Mouse (Mus musculus) gastrocnemius, adult 18-20 months (tissue): ENCODE data around the gene Hoxd1. TPM values are rescaled to one million over a fixed set of nuclear protein-coding genes. Genes with fewer than 3 reads are reported as not detected.

Source experiments
- DNase-seq: peaks from one replicate; pipeline ENCODE4 v3.0.0; 2021; ENCODE audit warnings: low spot score
- total RNA-seq, 2 experiments: library from RNA; stranded (reverse); gene quantifications; 2 replicates each; pipeline ENCODE4 v1.2.3; 2021

The Hoxd1 gene
- total RNA-seq, 2 experiments from 2014 or later = not detected

DNA sequence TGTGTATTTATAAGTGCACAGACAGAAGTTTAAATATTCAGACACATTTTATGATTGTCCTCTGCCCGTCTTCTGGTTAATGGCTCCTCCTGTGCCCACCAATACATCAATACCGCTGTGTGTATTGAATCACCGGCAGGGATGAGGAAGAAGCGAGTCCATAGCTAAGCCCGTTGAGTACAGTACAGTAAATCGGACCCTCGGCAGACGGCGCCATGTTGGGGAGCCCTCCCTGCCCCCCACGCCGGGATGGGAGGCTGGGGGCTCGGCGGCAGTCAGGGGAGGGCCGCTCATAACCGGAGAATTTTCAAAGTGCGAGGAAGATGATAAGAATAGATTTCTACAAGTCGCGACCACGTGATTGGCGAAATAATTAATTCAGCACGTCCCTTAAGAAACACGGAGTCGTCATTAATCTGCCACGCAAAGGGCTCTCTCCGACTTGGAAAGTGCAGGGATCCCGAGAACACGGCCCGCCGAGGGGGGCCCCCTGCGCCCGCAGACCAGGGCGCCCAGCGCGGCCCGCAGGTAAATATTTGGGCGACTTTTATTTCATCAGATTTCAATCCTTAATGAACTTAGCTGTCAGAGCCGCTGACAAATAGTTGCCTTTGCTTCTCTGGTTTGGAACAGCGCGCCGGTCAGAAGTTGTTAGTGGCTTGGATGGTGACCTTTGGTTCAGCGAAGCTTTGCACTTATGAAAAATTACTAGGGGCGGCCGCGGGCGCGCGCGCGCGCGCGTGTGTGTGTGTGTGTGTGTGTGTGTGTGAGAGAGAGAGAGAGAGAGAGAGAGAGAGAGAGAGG lies 30.1 kb upstream of the Hoxd1 start:
- DNase-seq = no peak

DNA sequence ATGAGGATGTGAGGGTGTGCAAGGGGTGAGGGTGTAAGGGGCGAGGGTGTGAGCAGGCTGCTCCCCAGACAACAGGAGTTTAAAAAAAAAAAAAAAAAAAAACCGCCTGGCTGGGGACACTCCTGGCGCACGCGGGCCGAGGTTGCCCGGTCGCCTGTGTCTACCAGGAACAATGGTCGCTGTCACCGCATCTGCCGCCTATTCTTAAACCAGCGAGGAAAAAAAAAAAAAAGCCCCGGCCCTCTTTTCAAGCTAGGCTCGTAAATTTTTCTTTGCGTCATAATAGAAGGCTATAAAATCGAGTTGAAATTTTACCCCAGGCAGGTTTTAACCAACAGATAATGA lies 29.5 kb upstream of the Hoxd1 start:
- no peak for DNase-seq

DNA sequence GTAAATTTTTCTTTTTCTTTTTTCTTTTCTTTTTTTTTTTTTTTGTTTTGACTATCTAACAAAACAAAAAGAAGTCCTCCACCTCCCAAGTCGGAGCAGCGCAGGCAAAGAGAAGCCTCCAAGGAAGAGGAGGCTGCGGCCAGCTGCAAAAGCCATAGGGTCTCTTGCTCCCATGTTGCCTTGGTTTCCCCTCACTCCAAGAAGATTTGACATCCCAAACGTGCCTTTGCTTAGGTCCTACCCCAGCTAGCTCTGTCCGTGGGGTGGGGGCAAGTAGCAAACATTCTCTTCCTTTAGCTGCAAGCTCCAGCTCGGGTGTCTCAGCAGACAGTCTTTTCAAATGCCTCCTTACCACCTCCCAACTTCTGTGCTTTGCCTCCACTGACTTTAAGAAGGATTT lies 29.0 kb upstream of the Hoxd1 start:
- DNase-seq = no peak

DNA sequence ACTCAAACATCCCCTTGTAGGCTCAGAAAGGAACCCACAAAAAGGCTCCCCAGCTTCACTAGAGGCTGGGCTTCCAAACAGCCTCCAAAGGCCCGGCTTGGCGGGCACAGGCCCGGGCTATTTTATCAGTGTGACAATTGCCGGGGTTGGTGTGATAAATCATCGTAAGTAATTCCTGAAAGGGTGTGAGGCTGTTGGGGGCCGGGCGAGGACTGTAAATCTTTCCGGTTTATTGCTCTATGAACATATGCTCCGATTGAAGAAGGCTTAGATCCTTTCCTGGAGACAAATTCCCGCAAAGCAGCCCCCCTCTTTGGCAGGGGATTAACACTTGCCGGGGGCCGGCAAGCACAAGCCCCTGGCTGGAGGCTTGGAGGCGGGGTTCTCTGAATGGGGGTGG lies 28.3 kb upstream of the Hoxd1 start:
- no peak for DNase-seq

DNA sequence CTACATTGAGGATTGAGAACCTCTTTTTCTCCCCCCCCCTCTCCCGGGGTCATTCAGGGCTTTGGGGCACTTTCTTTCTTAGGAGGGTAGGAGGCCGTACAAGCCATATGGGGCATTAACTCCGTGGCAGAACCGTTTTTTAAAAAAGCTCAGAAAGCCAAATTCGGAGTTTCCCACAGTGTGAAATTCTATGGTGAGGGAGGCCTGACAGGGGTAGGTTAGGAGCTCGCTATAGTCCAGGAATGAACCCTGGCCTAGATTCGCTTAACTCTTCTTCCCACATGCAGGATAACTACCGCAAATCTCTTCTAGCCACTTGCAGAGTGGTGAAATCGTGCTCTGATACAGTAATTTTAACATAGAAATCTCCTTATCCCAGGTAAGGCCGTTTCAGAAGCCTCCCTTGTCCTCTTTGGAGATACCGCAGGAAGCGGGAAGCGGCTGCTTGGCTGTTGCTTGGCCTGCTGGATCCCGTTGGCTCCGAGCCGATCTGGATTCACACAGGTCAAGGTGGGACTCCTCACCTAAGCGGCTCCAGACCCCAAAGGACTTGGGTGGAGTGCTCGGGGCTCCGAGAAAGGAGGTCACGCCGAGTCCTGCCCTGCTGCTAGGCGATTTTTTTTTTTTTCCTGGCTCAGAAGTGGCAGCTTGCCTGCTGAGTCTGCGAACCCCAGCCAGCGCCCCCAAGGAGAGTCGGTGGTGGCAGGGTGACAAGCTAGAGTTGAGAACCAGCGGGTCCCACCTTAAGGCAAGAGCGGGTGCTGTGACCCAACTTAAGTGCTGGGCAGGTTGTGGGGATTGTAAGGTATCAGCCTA lies 27.6 kb upstream of the Hoxd1 start:
- DNase-seq = no peak

DNA sequence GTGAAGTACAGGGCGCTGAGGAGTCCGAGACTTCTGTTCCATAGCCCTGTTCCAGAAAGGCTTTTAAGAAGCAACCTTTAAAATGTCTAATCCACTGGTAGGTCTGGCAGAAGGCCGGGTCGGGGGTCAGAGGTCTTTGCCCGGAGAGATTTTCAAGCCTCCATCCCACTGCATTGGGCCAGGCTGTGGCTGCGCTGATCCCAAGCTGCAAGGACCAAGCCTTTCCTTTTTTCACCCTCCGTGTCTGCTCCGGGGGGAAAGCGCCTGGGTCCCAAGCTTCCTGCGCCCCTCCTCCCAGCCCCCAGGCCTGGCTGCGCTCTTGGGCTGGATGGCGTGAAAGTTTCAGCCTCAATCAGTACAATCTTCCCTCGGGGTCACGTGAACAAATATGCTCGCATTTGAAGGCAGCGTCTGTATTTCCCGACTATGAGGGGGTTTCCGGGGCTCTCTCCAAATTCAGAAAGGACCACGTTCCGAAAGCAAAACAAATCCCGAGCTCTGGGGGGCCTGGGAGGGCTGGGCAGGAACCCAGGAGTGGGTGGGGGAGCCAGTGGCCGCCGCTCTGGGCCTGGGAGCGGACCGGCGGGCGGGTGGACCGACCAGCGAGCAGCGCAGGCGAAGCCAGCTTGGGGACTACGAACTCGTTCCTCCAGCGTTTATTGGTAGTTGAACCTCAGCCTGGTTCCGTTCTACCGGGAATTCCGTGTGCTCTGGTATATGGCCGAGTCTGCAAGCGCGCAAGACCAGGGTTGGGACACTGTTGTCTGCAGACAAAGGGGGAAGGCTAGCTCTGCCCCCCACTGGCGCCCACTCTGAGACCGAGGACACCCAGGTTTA lies 26.7 kb upstream of the Hoxd1 start:
- DNase-seq = no peak

DNA sequence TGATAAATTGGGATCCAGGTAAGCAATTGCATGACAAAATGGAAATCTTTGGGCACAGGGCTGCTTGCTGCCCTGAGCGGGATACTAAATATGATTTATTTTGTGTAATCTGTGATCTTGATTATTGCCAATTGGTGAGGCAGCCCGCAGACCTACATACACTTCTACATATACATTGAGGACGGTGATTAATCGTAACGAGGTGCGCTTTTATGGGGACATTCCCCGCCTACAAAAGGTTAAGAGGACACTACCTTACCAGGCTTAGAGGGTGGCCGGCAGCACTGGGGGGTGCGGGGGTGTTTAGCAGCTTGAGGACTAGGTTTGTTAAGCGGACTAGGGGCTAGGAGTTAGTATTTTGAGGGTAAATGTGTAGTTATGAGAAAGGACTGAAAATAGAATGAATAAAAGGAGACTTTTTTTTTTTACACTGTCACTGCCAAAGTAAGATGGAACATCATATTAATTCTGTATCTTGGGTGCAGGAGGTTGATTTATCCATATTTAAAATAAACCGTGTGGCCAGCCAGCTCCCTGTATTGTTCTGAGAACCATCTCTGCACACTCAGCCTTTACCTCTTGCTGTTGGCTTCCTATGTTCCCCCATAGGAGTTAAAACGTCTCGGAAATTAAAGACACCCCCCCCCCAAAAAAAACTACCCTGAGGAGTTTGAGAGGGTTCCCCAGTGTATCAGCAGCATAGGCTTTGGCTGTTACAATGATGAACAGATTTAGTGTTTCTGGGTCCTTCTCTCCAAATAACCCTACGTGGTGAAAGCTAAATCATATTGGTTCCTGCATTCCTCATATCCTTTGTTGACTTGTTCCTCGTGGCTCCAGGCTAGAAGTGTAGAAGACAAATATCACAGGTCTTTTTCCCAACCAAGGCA lies 25.8 kb upstream of the Hoxd1 start:
- no peak for DNase-seq

DNA sequence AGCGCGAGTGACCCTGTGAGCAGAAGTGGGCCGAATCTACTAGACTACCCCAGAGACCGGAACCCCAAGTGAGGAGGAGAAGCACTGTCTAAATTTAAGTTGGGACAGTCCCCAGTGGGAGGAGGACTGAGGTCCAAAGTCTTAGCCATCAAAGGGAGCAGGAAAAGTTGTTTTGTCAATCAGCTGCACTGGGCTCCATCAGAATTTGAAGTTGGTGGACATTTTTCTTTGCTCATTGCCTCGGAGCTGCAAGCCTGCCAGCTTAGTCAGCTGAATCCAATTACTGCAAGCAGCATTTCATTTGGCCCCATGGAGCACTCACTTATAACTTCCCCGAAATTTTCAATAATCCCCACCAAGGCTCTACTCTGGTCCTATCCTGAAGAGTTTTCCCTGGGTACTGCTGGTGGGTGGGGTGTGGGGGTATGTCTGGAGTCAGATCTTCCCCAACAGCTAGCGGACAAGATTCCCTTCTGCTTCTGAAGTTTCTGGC lies 25.2 kb upstream of the Hoxd1 start:
- no peak for DNase-seq

DNA sequence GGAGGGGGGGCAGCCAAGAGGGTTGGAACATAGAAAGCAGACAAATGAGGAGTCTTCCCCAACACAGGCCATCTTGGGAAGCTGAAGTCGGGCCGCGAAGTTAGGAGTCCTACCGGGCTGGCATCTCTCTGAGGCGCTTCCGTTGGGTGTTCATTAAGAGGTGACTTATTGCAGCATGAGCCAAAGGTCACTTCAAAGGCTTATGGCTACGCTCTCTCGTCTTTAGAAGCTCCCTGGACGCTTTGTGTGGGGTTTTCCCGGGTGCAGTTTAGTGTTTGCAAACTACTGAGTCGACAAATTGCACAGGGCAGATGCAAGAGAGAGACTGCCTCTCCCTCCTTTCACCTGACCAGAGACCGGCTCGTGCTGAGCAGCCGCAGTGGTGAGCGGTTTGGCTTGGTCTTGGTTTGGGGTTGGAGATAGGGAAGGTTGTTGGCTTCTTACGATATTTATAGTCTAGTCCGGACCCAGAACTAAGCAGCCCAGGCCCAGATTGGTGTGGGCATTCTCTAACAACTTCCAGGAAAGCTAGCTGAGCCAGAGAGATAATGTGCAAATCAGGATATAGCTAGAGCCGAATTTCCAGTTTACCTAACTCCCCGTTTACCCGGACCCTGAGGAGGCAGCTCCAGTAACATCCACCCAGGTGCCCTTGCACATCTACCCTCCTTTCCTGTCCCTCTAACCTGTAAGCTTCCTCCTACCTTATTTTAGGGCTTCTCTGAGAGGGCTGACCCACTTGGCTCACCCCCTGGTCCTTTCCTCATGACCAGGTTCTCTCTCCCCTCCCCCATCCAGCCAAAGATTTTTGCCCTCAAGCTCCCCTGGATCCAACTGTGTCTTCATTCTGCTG lies 23.9 kb upstream of the Hoxd1 start:
- no peak for DNase-seq

DNA sequence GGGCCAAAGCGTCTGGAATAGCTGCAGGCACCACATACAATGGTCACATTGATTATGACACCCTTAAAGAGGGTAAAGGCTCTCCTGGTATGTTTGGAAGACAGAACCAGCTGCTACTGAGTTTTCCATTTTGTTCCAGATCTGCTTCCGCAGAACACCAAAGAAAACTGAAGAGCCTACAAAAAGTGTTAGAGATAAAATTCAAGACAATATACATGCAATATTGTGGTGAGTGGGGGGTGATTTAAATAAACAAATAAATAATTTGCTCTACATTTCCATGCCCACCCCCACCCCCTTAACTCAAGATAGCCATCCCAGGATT lies 23.3 kb upstream of the Hoxd1 start:
- DNase-seq = no peak

DNA sequence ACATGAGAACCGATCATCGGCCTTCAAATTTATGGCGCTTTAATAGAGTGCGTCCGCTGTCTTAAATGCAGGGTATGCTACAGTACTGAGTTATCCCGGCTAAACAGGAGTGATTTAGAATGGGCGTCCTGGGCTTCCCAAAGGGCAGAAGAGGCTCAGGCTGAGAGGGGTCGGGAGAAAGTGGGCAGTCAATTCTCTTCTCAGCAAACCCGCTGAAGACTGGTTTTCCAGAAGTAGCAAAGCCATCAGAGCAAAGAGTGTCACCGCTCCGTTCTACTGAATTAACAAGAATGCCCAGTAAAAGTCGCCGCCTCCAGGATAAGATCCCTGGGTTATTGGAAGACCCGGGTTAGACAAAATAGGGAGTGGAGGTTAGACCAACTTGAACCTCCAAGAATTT lies 22.9 kb upstream of the Hoxd1 start:
- DNase-seq = no peak

DNA sequence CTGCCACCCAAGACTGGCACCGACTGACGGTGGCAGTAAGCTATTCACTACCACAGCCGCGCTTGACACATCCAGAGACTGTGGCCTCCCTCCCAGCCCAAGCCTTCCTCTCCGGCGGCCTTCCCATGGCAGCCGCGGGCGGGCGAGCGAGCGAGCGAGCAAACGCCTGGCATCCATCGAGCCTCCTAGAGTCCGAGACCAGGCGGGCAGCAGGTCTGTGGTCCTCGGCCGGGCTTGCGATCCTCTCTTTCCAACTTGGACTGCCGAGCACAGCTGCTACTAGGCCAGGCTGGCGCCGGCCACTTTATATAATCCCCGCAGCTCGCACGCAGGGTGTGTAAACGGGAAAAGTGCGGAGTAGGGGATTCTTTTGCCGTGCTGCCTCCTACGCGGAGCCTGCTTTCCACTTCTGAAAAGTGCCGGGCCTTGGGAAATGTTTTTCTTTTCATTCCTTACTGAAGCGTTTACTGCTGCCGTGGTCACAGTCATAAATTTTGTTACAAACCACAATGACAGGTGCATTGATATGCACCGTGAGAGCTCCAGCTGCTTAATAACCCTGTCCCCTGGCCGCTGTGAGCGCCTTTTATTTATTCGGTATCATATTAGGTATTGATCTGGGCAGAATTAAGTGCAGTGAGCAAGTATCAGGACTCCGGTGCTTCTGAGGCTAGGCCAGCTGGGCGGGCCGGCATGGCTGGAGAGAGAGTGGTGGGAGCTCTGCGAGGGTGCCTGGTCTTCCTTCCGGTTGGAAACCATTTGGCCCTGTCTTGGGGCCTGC lies 22.3 kb upstream of the Hoxd1 start:
- no peak for DNase-seq

DNA sequence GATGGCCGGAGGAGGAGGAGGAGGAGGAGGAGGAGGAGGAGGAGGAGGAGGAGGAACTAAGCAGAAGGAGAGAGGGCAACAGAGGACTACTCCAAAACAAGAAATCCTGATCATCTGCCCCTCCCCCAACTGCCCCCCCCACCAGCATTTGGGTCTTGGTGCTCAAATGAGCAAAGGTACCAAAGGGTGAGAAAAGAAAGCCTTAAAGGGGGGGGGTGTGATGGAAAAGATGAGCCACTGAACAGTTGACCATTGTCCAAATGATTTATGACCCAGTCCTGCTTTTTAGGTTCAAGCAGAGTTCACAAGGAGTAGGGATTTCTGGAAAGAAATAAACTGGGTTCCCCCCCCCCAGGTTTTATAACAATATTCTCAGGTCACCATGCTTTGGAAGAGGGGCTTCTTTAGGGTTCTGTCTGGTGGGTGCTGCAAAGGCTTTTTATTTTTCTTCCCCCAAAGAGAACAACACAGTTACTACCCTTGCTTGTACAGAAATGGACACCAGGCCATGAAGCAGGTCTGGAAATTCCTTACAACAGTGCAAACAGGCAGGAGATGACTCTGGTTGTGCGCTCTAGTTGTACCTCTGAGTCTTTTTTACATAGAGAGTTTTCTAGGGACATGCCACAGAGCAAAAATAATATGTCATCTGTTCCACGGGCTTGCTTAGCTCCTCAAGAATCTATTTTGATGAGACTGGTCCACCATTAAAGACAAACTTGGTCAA lies 21.4 kb upstream of the Hoxd1 start:
- DNase-seq = no peak

DNA sequence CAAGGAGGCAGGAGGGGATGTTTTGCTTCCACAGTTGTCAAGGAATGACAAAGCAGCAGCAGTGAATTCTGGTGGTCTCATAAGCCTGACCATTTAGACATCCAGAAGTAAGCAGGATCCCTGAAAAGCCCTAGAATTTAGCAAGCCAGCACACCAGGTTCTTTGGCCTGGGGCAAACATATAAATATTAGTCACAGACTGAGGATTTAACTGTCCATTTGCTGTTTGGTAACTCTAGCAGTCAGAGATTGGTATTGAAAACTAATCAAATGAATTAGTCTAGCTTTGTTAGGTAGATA lies 20.9 kb upstream of the Hoxd1 start:
- DNase-seq = no peak

DNA sequence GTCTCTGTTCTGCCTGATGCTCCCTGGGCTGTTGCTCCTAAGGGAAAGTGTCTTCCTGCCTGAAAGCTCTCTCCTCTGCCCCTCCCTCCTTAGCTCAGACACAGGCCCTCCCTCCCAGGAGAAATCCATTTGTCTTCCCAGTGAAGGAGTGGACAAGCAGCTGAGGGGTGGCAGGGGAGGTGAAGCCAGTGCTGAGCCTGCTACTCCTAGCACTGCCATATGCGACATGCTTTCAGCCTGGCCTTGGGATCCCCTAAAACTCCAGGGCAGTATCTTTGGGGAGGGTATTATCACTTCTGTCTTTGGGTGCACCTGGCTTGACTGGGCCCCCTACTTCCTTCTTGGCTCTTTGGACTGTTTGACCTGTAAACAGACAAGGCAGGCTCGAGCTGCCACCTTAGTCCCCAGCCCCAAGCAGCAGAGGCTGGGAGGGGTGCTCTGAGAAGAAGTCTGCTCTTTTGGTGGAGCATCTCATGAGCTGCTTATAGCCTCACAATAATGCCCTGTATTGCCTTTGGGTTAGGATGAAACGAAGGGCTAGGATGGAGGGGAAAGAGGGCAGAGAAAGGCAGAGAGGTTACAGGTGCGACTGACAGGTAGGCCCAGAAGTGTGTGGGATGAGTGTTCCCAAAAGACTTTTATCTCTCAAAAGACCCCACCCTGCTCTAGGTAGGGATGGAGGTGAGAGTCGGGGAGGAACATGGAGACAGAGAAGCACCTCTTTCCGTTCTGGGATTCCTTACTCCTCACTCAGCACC lies 17.1 kb upstream of the Hoxd1 start:
- DNase-seq = no peak

DNA sequence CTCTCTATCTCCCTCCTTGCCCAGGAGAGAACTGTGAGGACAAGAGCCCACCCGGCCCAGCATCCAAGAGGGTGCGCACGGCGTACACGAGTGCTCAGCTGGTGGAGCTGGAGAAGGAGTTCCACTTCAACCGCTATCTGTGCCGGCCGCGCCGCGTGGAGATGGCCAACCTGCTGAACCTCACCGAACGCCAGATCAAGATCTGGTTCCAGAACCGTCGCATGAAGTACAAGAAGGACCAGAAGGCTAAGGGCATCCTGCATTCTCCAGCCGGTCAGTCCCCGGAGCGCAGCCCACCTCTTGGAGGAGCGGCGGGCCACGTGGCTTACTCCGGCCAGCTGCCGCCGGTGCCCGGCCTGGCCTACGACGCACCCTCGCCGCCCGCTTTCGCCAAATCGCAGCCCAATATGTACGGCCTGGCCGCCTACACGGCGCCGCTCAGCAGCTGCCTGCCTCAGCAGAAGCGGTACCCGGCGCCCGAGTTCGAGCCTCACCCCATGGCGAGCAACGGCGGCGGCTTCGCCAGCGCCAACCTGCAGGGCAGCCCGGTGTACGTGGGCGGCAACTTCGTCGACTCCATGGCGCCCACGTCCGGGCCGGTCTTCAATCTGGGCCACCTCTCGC lies 16.4 kb upstream of the Hoxd1 start:
- DNase-seq = no peak

DNA sequence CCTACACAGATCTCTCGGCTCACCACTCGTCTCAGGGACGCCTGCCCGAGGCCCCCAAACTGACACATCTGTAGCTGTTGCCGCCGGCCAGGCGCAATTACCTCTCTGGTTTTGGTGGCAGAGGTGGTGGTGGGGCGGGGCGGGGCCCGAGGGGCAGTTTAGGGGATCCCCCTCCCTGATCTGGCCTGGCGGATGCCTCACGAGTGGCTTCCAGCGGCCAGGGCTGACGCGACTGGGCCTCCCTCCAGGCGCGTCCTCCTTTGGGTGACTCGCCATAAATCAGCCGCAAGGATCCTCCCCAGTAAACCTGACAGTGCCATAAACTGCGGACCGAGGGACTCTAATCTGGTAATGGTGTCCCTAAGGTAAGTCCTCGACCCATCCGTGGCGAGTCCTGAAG lies 15.8 kb upstream of the Hoxd1 start:
- DNase-seq = no peak

DNA sequence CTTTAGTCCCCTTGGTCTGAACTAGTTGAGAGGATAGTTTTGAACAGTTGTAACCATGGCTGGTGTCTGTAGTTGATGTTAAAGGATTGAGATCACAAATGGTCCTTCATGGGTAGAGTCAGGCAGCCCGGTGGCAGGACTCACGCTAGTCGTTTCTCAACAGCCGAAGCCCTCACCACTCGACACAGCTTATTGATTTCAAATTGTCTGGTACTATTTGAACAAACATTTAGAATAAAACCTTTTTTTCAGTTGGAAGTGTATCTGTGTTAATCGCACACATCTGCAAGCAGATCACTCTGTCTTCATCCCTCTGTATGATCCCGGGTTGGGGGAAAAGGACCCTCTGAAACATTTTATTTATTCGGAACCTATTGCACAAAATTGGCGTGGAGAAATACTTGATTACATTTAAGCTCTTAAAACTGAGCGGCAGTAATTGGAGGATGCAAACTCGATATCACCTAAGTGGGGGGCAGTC lies 15.1 kb upstream of the Hoxd1 start:
- DNase-seq = no peak
